Mouse (Mus musculus): ENCODE measurements around the gene Eef1akmt2. TPM values are rescaled to one million over a fixed set of nuclear protein-coding genes. Genes with fewer than 3 reads are reported as not detected.

The Eef1akmt2 gene
- polyA plus RNA-seq (2015; fragmentation: Nextera tagmentation; extraction: Ambion mirVana): 37.3 and 48.4 TPM in 2 replicates

GRCm38 (mm10) chr7:132852173-132852844 is at the start of gene Eef1akmt2:
Gene Eef1akmt2, minus strand, starts transcription at chr7:132852673.

GRCm38 (mm10) chr7:132859042-132859958 is 6.8 kb upstream of the Eef1akmt2 start, which contains the start of gene Abraxas2:
Gene Abraxas2, plus strand, starts transcription at chr7:132859225.

GRCm38 (mm10) chr7:132813416-132814088 is 38.9 kb downstream of the Eef1akmt2 start, which contains the start of gene Fam53b:
Gene Fam53b, minus strand, starts transcription at chr7:132813886.

Other genes starting within 250 kb of the Eef1akmt2 start
- 9.4 and 11.5 TPM in 2 replicates for gene Lhpp, start 242.0 kb downstream of the Eef1akmt2 start, polyA plus RNA-seq (2015; fragmentation: Nextera tagmentation; extraction: Ambion mirVana)
- gene Fam53b, start 38.8 kb downstream of the Eef1akmt2 start, polyA plus RNA-seq (2015; fragmentation: Nextera tagmentation; extraction: Ambion mirVana): 5.7 and 6.6 TPM in 2 replicates
- gene Abraxas2, start 6.6 kb upstream of the Eef1akmt2 start, polyA plus RNA-seq (2015; fragmentation: Nextera tagmentation; extraction: Ambion mirVana): 21.2 and 21.5 TPM in 2 replicates
- gene Zranb1, start 78.5 kb upstream of the Eef1akmt2 start, polyA plus RNA-seq (2015; fragmentation: Nextera tagmentation; extraction: Ambion mirVana): 10.0 and 10.9 TPM in 2 replicates